Mouse (Mus musculus): ENCODE results near the gene Eif4enif1. TPM values are rescaled to one million over a fixed set of nuclear protein-coding genes. Genes with fewer than 3 reads are reported as not detected.
"Not testable (repeated sequence)": the region's sequence is repeated elsewhere in the genome, so short reads cannot be mapped to it uniquely, and the experiment has no call there.

Gene Eif4enif1
- total RNA-seq, 2 experiments from 2014 or later: 41.5 to 43.0 TPM

DNA sequence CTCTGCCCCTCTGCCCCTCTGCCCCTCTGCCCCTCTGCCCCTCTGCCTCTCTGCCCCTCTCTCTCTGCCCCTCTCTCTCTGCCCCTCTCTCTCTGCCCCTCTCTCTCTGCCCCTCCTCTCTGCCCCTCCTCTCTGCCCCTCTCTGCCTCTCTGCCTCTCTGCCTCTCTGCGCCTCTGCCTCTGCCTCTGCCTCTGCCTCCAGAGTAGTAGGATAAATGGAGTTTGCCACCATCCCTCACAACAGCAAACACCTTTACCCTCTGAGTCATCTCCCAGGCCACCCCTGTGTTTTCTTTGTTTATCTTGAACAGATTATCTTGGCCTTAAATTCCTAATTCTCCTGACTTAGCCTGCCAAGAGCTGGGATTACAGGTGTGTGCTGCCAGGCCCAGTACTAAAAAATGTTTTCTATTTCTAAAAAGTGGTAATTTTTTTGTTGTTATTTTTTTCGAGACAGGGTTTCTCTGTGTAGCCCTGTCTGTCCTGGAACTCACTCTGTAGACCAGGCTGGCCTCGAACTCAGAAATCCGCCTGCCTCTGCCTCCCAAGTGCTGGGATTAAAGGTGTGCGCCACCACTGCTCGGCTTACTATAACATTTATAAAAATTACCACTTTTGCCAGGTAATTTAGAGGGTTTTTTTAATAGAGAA, 21.6 kb upstream of the Eif4enif1 start:
- intact Hi-C loops (cut with DNase I); DNase-seq: not testable (repeated sequence)

DNA sequence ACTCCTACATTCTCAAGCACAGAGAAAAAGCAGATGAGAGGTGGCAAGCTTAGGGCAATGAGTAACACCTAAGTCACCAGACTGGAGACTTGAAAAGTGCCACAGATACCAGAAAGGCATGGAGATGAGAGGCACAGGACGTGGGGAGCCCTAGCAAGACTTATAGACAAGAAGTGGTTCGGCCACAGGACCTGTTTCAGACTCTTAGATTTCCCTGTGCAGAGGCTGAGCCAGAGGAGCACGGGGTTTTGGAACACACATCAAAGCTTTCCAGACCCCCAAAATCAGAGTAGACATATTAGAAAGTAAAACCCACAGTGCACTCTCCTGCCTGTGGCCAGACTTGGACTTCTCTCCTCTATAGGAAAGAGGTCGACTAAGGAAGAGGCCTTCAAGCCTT, 20.9 kb upstream of the Eif4enif1 start:
- intact Hi-C loops (cut with DNase I): not testable (repeated sequence)
- DNase-seq: peak; percentile 66 to 73

DNA sequence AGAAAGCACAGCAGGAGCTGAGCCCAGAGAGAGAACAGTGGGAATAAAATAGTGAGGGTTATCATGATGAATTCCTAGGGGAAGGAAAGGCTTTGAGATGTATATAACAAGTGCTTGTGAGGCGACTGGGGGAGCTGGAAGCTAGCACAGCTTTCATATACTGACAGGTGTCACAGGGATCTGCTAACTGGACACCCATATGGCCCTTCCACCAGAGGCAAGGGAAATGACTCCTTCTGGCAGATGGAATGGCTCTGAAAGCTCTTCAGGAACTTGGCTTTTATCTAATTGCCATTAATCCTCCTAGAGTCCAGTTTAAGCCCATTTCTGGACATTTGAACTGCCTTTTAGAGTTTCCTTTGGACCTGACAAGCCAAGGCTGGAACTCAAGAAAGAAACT, 20.2 kb upstream of the Eif4enif1 start:
- DNase-seq; intact Hi-C loops (cut with DNase I): not testable (repeated sequence)

DNA sequence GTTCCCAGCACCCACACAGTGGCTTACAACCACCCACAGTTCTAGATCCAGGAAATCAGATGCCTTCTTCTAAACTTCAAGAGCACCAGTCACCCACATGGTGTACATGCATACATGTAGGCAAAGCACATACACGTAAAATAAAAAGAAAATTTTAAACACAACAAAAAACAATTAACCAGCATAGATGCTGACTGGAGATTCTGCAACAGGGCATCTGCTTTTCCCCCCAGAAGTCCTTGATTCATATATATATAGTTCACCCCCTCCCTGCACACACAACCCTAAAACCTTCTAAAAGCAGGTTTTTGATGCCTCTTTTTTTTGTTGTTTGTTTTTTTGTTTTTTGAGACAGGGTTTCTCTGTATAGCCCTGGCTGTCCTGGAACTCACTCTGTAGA, 19.5 kb upstream of the Eif4enif1 start:
- intact Hi-C loops (cut with DNase I); DNase-seq: not testable (repeated sequence)

DNA sequence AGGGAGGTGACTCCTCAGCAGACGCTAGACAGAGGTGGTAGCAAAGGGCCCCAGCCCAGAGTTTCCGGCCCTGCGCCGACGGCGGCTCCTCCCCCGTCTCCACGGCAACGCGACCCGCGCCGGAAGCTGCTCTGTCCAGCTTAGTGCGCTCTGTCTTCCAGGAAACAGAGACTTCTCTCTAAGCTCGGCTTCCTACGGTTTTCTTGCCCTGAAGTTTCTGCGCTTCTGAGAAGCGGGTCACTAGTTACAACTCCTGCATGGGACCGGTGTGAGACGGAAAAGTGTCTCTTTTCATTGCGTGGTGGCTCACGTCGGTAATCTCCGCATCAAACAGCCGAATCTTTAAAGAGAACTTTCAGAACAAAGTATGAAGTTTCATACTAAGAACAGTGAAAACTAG, 8.8 kb upstream of the Eif4enif1 start, which contains the start of gene Sfi1:
TSS of gene Sfi1 (minus strand) at position 101 of the 400 bp plus-strand sequence.
- intact Hi-C loops (cut with DNase I): no loop called here
- DNase-seq: no peak

DNA sequence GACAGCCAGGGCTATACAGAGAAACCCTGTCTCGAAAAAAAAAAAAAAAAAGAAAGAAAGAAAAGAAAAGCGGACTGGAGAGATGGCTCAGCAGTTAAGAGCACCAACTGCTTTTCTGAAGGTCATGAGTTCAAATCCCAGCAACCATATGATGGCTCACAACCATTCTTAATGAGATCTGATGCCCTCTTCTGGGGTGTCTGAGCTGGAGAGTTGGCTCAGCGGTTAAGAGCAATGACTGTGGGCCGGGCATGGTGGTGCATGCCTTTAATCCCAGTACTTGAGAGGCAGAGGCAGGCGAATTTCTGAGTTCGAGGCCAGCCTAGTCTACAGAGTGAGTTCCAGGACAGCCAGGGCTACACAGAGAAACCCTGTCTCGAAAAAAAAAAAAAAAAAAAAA, 1.6 kb upstream of the Eif4enif1 start:
- intact Hi-C loops (cut with DNase I); DNase-seq: not testable (repeated sequence)

DNA sequence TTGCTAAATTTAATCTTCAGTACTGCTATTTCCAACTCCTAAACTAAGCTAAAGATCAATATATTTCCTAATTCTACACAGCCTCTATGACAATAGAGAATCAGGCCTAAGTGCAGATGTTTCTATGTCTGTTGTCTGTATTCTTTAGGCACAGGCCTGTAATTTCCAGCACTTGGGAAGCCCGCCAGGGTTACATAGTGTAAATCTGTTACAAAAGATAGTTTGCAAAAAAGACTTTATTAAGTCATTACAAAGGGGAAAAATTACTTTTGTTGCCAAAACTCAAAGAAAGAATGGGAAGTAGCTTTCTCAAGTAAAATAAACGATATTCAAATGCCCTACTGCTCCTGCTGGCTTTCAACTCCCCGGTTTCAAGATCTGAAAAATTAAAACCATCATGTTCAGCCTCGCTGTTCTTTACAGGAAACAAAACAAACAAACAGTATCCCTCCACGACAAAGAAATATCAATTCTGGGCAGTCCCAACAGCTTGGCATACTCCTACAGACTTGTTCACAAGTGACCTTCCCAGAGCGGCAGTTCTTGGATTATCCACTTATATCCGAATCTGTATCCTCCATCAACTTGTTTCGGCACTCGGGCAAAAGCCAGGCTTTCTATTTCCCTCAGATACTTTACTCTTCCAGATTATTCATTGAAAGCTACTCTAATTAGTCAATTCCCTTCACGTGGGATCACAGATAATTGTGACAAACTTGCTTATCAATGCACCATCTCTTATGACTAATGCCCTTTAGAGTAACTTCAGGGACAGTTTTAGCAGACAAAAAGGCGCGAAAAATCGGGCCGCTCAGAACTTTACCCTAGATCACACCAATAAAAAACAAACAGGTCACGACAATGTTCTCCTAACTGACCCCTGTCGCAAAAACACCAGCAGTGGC, 614 bp upstream of the Eif4enif1 start:
- intact Hi-C loops (cut with DNase I): no loop called here
- DNase-seq: peak in 1 of 2 experiments; percentile 17

DNA sequence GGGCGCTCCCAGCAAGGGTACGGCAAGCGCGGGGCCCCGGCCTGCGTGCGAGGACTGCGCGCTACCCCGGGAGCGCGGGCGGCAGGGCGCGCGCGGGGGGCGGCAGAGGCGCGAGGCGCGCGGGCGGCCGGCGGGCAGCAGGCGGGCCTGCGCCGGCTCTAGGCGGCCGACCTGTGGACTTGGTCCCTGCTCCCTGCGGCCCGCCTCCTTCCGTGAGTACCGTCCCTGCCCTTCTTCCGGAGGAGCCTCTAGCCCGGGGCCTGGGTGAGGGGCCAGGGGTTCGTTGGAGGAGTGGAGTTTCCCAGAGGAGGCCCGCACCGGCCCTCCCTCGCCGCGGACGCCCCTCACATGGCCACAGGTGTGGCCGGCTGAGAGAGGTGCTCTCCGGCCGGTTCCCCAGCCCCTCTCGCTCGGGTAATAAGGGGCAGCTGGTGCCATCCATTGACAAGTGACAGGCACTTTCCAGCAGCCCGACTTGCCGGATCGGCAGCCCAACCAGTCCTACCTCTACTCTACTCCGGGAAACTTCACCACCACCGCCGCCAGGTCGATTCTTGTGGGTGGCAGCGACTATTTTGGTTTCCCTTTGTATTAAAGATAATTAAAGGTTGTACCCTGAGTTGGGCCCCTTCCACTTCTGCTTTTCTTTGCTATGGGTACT, 719 bp downstream of the Eif4enif1 start:
- intact Hi-C loops (cut with DNase I): no loop called here
- peak in 1 of 2 experiments; percentile 59 for DNase-seq

DNA sequence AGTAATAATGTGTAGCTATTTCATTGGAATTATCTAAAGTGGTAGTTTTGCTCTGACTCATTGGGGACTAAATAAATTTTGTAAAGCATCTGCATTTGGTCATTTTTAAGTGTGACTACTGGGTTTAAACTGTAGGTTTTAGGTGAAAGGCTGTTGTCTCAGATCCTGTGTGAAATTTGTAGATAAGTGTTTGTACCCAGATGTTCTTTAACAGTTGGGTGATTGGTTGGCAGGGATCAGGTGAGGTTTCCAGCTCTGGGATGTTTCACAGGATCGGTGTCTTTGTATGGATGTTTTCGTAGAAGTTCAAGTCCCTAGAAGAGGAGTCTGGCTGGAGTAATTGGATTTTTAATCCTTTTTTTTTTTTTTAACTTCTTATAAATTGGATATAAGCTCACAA, 1.6 kb downstream of the Eif4enif1 start:
- DNase-seq: no peak
- intact Hi-C loops (cut with DNase I): no loop called here

DNA sequence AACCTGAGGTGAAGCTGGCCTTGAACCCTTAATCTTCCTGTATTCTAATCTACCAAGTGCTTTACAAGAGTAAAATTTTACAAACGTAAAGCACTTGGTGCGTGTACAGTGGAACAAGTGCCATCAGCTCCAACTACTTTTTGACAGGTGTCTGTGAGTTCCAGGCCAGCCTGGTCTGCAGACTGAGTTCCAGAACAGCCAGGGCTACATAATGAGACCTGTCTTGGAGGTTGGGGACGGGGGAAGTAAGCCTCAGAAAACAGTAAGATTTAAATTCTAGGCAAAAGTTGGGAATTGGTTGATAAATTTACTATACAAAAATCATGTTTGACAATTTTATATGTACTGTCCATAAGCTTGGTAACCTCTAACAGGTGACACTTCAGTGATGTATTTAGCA, 3.0 kb downstream of the Eif4enif1 start:
- intact Hi-C loops (cut with DNase I): no loop called here

DNA sequence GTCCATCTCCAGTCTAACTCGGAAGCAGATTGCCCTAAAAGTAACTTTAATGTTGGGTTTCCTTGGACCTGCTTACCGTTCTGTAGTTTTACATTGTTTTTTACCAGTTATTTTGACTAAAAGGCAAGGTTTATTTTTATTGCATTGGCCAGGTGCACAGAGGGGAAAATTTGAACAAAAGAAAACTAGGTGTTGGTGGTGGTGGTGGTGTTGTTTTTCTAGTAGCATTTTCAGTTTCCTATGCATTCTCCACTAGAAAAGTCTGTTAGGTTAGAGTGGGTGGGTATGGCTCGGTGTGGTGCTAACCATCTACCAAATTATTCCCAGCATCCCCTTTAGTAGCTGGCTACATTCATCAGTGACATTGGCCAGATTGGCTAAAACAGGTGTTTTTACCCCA, 4.6 kb downstream of the Eif4enif1 start:
- DNase-seq: no peak
- intact Hi-C loops (cut with DNase I): no loop called here

More for the DNA sequence above, 3.0 kb downstream of the Eif4enif1 start:
- no peak for DNase-seq

DNA sequence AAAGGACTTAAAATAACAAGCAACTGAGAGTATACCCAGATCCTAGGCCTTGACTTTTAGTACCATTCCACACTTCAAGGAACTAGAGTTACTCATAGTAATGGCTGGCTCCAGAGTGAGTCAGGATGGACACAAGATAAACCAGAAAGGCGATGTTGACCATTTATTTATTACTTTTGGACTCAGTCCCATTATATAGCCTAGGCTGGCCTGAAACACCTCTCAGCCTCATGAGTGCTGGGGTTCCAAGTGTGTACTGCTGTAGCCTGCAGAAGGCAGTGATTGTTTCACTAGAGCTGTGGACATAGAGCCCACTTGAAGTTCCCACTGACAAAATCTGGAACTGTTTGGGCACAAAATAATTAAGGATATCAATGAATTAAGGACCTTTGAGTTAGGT, 10.3 kb downstream of the Eif4enif1 start:
- intact Hi-C loops (cut with DNase I): no loop called here
- DNase-seq: no peak

DNA sequence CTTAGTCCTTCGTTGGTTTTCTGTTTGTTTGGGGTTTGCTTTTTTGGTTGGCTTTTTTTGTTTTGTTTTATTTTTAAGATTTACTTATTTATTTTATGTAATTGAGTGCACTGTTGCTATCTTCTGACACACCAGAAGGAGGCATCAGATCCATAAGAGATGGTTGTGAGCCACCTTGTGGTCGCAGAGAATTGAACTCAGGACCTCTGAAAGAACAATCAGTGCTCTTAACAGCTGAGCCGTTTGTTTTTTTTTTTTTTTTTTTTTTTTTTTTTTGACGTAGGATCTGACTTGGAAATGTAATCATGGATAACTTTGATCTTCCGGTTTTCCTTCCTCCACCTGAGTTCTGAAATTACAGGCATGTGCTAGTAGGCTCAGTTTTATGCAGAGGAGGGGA, 20.9 kb downstream of the Eif4enif1 start:
- no peak for DNase-seq
- intact Hi-C loops (cut with DNase I): no loop called here

DNA sequence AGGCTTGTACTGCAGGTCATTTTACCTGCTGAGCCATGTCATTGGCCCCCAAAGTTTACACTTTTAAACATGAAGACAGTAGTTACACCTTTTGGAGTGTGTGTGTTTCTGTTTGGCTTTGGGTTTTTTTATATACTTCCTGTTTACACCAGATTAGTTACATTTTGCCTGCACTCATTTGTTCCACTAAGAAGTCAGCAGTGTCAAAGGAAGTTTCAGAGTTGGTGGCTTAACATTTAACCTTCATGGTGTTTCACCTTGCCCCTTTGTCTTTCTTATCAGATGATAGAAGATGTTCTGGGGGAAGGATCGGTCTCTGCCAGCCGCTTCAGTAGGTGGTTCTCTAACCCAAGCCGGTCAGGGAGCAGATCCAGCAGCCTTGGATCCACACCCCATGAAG, 24.9 kb downstream of the Eif4enif1 start:
- DNase-seq: no peak
- intact Hi-C loops (cut with DNase I): no loop called here

DNA sequence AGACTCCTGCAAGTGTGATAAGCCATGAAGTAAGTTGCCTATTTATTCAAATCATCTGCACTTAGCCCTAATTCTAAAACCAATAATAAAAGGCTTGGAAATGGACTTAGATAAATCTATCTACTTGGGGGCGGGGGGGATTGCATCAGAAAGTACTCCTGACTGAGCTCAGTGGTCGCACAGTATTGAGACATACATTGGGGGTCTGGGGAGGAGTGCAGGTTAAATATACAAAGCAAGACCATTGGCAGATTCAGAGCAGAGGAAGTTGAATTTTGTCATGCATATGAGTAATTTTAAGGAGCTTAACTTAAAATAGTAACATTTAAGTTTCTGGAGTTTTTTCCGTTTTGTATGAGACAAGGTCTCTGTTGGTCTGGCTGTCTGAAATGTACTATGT, 30.1 kb downstream of the Eif4enif1 start:
- no peak for DNase-seq
- intact Hi-C loops (cut with DNase I): no loop called here

DNA sequence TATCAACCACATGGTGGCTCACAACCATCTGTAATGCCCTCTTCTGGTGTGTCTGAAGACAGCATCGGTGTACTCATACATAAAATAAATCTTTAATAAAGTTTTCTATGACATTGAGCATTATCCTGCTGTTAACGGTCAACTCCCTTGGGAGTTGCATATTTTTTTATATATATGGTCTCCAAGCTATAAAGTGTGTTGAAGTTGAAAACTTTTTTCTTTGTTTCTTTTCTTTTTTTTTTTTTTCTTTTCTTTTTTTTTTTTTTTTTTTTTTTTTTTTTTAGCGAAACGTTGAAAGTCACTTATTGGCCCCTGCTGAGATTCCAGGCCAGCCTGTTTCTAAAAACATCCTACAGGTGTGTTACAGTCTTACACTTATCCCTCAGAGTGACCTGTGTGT, 31.5 kb downstream of the Eif4enif1 start:
- DNase-seq: no peak
- intact Hi-C loops (cut with DNase I): no loop called here

DNA sequence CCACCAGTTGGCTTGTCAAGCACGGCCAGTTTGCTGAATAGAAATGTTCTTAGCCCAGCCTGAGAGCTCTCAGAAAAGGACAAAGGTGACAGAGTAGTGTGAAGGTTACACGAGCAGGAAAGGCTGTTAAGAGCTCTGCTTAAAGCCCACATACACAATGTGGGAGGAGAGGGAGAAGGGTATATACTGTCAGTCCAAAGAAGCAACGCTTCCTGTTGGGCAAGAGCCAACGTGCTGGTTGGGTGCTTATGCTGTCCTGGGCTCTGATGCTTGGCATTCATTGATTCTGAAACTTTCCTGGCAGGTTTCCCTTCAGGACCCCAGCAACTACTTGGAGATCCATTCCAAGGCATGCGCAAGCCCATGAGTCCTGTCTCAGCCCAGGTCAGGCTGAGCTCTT, 33.1 kb downstream of the Eif4enif1 start:
- no peak for DNase-seq
- intact Hi-C loops (cut with DNase I): no loop called here

DNA sequence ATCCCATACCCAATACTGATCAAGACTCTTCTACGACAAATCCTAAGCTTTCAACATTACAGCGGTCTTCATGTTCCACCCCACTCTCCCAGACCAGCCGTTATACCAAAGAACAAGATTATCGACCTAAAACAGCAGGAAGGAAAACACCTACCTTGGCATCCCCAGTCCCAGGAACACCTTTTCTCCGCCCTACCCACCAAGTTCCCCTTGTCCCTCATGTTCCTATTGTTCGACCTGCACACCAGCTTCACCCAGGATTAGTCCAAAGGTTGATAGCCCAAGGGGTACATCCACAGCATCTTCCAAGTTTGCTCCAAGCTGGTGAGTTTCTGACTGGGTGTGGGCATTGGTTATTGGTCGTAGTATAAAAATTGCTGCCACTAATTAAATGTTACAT, 40.2 kb downstream of the Eif4enif1 start:
- no peak for DNase-seq
- intact Hi-C loops (cut with DNase I): no loop called here

DNA sequence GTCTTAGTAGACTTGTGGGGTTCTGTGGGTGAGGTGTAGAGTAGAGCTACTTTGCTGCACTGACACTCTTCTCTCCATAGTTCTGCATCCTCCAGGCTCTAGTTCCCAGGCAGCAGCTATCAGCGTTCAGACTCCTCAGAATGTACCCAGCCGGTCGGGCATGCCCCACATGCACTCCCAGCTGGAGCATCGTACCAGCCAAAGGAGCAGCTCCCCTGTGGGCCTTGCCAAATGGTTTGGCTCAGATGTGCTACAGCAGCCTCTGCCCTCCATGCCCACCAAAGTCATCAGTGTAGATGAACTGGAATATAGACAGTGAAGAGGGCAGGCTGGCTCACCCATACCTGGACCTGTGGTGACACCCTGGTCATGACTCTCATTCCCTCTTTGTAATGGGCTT, 41.6 kb downstream of the Eif4enif1 start:
- no peak for DNase-seq
- intact Hi-C loops (cut with DNase I): no loop called here

DNA sequence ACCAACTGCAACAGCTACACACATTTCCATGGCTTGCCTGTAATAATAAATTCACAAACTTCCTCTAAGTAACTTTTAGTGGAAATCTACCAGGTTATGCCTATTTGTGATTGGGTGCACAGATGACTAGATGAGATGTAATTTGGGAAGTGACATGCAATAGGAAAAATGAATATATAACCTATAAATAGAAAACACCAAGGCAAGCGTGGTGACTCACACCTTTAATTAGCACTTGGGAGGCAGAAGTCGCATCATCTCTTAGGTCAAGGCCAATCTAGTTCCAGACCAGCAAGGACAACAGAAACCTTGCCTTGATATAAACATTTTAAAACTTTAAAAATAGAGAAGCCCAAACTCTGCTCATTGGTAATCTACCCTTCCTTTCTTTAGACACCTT, 45.2 kb downstream of the Eif4enif1 start:
- intact Hi-C loops (cut with DNase I): no loop called here

DNA sequence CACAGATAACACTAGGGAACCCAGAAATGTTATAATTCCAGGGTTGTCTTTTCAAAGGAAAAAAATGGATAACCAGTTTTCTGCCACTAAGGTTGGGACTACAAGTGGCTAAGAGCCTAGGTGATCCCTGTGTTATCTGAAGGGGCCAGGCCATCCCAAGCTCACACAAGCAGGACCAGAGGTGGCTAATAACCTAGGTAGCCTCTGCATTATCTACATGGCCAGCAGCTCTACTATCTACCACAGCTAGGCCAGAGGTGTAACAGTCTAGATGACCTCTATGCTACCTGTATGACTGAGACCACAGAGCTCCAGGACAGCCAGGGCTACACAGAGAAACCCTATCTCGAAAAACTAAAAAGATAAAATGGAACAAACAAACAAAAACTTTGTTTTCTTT, 57.3 kb downstream of the Eif4enif1 start:
- no peak for DNase-seq
- intact Hi-C loops (cut with DNase I): no loop called here

More for the DNA sequence above, 45.2 kb downstream of the Eif4enif1 start:
- no peak for DNase-seq
